Comparison of ENCODE assay signal across 1 mouse cellular context in the genomic region with DNA sequence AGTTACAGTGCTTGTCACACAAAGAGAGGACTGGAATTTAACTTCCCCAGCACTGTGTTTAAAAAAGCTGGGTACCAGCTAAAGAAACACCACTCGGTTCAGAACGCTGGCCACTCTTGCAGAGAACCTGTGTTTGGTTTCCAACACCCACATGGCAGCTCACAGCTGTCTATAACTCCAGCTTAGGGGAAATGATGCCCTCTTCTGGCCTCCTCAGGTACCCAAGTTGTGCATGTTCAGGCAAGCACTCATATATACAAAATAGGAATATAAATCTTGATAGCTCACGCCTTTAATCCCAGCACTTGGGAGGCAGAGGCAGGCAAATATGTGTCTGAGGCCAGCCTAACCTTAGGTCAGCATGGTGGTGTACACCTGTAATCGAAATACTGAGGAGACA.
TF ChIP-seq lines count a peak whose summit lies in the region.

No protein-coding gene starts in this region.

TF ChIP-seq in CH12.LX, 34 proteins besides CTCF, POLR2A, EP300 and RAD21:
- no peak for TF ChIP-seq MYC (IDR thresholded peaks at IDR 0.05; ENCODE audit: low read depth, low read length)
- TF ChIP-seq ETS1 (conservative IDR thresholded peaks at IDR 0.05; ENCODE audit: low read depth, low read length) = no peak
- TF ChIP-seq CHD1 (IDR thresholded peaks at IDR 0.05; ENCODE audit: low read depth, low read length) = no peak
- TF ChIP-seq SMC3 (IDR thresholded peaks at IDR 0.05; ENCODE audit: low read depth, low read length) = peak; percentile 36
